In the genomic region with DNA sequence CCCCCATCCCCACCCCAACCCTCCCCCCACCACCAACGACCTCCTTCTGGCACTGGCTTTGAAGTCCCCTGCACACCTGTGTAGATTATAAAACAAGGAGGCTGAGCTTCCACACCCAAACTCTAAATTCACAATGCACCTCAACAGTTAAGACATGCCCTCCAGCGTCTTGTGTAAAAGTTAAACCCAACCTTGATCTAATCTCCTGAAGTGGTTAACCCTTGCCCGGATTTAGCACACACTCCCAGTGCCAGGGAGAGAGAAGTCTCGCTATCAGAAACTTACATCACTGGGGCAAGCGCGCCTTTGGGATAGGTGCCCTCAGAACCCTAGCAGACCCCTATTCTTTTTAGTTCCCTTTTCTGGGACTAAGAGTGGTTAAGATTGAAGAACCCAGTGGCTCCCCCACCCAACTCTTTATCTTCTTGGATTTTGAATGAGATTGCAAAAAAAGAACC, we compare ENCODE assay signal across 9 mouse cellular contexts.
DNase-seq lines count a peak whose midpoint lies in the region; ATAC-seq and TF ChIP-seq lines count a peak whose summit lies in the region.
"Had no signal": no experiment of that assay in that cellular context is flagged by ENCODE, and none has a peak within 500 bp of the region (broad histone marks: within the 10 kb centered on the region; RNA-seq: fewer than 3 reads in every experiment).

No protein-coding gene starts in this region.

- no peak for TF ChIP-seq CTCF in liver, embryonic 14.5 days (IDR thresholded peaks at IDR 0.05; ENCODE audit: low read depth)

- peaks cover 22% of the 10 kb centered on the region for H3K4me1 ChIP-seq in embryonic facial prominence, embryonic 13.5 days
- peaks cover 31% of the 10 kb centered on the region for H3K4me1 ChIP-seq in embryonic facial prominence, embryonic 10.5 days
- H3K4me1 ChIP-seq in liver, embryonic 14.5 days (replicated peaks; ENCODE audit: control insufficient read depth in 2 of 2, insufficient read depth in 2 of 2, low read length in 1 of 2) = peaks cover 6 to 24% of the 10 kb centered on the region in 2 experiments

- H3K27me3 ChIP-seq in embryonic facial prominence, embryonic 13.5 days = no peaks in the 10 kb centered on the region
- peaks cover 5% of the 10 kb centered on the region; the same call in 1 of the 2 replicates for H3K27me3 ChIP-seq in embryonic facial prominence, embryonic 10.5 days (replicated peaks; ENCODE audit: low read depth, poor library complexity, severe bottlenecking)
- H3K27me3 ChIP-seq in liver, embryonic 14.5 days (ENCODE audit: control insufficient read depth, insufficient read depth, low read length) = peaks cover 6% of the 10 kb centered on the region; the same call in 1 of the 2 replicates

- H3K27ac ChIP-seq in embryonic facial prominence, embryonic 13.5 days = no peak overlapping the region
- H3K27ac ChIP-seq in embryonic facial prominence, embryonic 10.5 days (replicated peaks) = no peak overlapping the region
- H3K27ac ChIP-seq in liver, embryonic 14.5 days = no peak overlapping the region

- H3K4me2 ChIP-seq in embryonic facial prominence, embryonic 13.5 days = peak overlapping the region; percentile 16; the same call in 1 of the 2 replicates
- peak overlapping the region; percentile 3; the same call in 1 of the 2 replicates for H3K4me2 ChIP-seq in liver, embryonic 14.5 days (ENCODE audit: low read depth)
- H3K4me2 ChIP-seq: heart, embryonic 11.5 days had no signal

- H3K4me3 ChIP-seq in embryonic facial prominence, embryonic 13.5 days = no peak overlapping the region
- H3K4me3 ChIP-seq in embryonic facial prominence, embryonic 10.5 days = no peak overlapping the region
- no peak overlapping the region for H3K4me3 ChIP-seq in liver, embryonic 14.5 days (ENCODE audit: insufficient read depth in 1 of 2, low read depth in 2 of 2, low read length in 2 of 2)

- H3K9ac ChIP-seq in embryonic facial prominence, embryonic 13.5 days = no peak overlapping the region
- no peak overlapping the region for H3K9ac ChIP-seq in liver, embryonic 14.5 days (replicated peaks)

- no peaks in the 10 kb centered on the region for H3K36me3 ChIP-seq in embryonic facial prominence, embryonic 13.5 days
- no peaks in the 10 kb centered on the region for H3K36me3 ChIP-seq in embryonic facial prominence, embryonic 10.5 days (replicated peaks)
- no peaks in the 10 kb centered on the region for H3K36me3 ChIP-seq in liver, embryonic 14.5 days (replicated peaks; ENCODE audit: control insufficient read depth, insufficient read depth, low read depth)

- no peak for TF ChIP-seq EP300 in liver, embryonic 14.5 days (IDR thresholded peaks at IDR 0.05; ENCODE audit: low read depth)

- H3K9me3 ChIP-seq in embryonic facial prominence, embryonic 13.5 days = no peaks in the 10 kb centered on the region
- no peaks in the 10 kb centered on the region for H3K9me3 ChIP-seq in embryonic facial prominence, embryonic 10.5 days
- H3K9me3 ChIP-seq in liver, embryonic 14.5 days (ENCODE audit: control insufficient read depth, low read length) = no peaks in the 10 kb centered on the region

- ATAC-seq in embryonic facial prominence, embryonic 13.5 days (ENCODE audit: insufficient number of reproducible peaks, insufficient read depth, low FRiP score, low TSS enrichment, low read depth) = no peak
- no peak for ATAC-seq in liver, embryonic 14.5 days (ENCODE audit: insufficient read depth)

- DNase-seq in embryonic facial prominence, embryonic 10.5 days (ENCODE audit: low spot score) = no peak
- DNase-seq in urinary bladder, postnatal 14 days (ENCODE audit: low spot score) = peak; percentile 39
- no peak for DNase-seq in urinary bladder, postnatal 4 days (ENCODE audit: low spot score in 2 of 2)
- DNase-seq in liver, embryonic 14.5 days (ENCODE audit: low read depth in 3 of 3, low spot score in 3 of 3) = no peak
- DNase-seq in thymus, postnatal 36 days = peak; percentile 63 to 70
- no peak for DNase-seq in spleen, adult 12 weeks (ENCODE audit: low spot score)
- no peak for DNase-seq in adipocyte (ENCODE audit: low spot score)

- WGBS in embryonic facial prominence, embryonic 13.5 days = 41% methylated on average over 6 of the region's 6 CpGs
- WGBS in embryonic facial prominence, embryonic 10.5 days = 52% methylated on average over 6 of the region's 6 CpGs
- 8% methylated on average over 6 of the region's 6 CpGs for WGBS in liver, embryonic 14.5 days (ENCODE audit: insufficient replicate concordance)

Comparison
In these comparisons a context has a peak if more than half of its experiments do, and no peak if none do; other contexts are left out.
1. DNase-seq: peak in urinary bladder, postnatal 14 days (single experiment) and thymus, postnatal 36 days (2 of 2); none in embryonic facial prominence, embryonic 10.5 days (single experiment), urinary bladder, postnatal 4 days (0 of 2), liver, embryonic 14.5 days (0 of 3), spleen, adult 12 weeks (single experiment) and adipocyte (single experiment).